Mouse (Mus musculus): ENCODE measurements at regions not wholly inside any gene's neighbourhood (a gene's known extent, or its start where the extent isn't known, plus 50 kb on each side); places are given as distances from the start of the nearest gene placed in this dataset.
A peak's percentile ranks its signal among the peaks of the same experiment; 100 is the strongest.
"Not testable (repeated sequence)": the region's sequence is repeated elsewhere in the genome, so short reads cannot be mapped to it uniquely, and the experiment has no call there.

DNA sequence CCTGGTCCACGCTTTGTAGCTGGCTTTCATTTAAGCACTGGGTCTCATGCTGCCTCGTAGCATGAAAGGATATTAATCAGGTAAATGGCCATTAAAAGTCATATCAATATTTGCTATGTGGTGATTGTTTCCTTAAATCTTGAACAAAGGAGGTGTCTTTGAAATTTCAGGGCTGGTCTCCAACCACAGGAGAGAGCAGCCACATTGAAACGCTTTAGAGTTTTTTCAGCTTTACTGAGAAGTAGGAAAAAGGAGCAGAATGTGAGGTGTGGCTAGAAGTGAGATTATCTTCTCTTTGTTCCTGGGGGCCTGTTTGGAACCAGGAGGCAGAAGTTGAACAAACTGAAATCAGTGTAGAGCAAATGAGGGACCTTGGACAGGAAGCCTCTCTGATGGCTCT, 311.7 kb downstream of the Tox3 start:
- no peak for DNase-seq

DNA sequence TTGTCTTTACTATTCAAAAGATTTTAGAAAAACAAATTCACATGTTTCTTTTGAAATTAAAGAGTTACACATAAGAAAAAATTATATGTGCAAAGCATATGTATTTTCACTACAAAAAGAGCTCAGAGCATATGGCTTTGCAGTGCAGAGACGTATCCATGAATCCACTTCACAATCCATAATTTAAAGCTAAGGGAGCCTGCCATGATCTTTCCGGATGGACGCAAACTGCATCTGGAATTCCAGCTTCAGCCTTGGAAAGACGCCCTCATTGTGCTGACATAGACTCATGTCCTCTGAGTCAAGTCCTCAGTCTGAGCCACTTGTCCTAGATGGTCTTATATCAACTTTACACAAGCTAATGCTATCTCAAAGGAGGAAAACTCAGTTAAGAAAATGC, 315.6 kb downstream of the Tox3 start:
- no peak for DNase-seq

DNA sequence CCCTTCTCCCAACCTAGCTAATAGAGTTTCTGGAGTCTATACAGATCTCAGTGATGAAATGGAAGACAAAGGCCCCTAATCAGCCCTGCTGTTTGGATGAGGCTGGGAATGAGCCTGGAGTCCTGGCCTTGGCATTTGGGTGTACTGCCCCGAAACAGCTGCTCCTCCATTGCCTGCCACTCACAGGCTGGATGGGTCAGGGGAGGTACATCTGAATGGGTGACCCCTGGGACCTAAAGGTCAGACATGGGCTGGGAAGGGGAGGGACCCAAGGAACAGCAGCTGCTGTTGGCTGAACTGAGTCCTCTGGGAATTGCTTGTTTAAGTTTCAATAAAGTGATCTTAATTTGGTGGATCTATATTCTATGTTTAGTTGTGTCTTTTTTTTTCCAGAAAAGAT, 316.9 kb downstream of the Tox3 start:
- no peak for DNase-seq

DNA sequence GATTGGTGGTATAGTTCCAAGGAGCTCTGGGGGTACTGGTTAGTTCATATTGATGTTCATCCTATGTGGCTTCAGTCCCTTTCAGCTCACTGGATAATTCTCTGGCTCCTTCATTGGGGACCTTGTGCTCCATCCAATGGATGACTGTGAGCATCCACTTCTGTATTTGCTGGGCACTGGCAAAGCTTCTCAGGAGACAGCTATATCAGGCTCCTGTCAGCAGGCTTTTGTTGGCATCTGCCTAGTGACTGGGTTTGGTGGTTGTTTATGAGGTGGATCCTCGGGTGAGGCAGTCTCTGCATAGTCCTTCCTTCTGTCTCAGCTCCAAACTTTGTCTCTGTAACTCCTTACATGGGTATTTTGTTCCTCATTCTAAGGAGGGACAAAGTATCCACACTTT, 330.2 kb downstream of the Tox3 start:
- DNase-seq, result not testable (repeated sequence)

DNA sequence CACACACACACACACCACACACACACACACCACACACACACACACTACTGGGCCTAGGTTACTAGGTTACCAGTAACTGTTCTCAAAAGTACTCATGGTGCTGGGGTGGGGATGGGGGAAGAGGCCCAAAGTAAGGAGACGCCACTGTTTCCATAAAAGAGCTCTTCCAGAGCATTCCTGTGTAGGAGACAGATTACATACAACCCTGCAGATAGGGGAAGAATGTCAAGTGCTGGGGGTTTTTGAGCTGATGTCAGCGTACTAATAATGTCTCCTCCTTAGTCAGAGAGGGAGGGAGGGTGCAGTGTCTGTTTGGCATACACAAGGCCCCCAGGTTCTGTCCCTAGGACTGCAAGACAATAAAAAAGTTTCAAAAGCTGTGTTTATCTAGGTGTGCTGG, 334.4 kb downstream of the Tox3 start:
- no peak for DNase-seq

DNA sequence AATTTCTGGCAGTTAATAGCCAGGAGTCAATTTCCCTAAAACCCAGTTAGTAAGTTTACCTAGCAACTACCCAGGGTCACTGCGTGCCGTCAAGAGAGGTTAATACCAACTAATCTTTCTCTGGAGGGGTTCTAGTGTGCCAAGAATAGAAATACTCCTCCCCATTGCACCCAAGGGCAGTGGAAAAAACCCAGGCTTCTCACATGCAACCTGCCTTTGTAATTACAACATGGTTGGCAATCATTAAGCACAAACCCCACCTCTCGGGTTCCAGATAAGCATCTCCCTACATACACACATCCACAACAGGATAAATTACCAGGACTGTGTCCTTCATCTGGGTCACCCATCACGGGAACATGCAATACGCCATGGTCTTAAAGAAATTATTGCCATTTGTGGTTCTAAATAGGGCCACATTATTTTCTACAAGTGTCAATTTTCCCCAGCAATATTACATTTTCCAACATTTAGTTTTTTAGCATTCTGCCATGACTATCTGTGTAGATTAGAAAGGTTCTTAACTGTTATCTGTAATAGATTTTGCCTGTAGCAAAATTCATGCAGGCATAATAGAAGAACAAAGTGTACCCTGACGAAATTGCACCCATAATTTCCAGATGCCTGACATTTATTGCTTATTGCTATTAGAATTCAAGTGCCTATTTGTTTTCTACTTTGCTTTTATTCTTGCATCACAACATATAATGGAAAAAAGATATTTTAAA, 336.3 kb downstream of the Tox3 start:
- no peak for DNase-seq

DNA sequence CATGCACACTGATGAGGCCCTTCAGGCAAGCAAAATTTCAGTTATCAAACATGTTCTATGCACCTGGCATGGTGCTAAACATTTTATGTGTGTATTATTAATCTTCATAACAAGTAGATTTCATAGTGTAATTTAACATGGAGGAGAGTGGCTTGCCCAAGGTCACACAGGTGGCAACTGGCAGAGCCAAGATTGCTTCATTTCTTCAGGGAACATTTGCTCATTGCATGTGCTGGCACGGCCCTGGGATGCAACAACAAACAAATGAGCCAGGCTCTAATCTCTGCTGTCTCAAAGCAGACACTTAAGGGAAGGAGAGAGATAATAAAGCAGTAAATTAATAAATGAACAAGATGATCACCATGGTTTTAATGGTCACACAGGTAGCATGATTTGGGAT, 338.7 kb downstream of the Tox3 start:
- DNase-seq, result no peak

DNA sequence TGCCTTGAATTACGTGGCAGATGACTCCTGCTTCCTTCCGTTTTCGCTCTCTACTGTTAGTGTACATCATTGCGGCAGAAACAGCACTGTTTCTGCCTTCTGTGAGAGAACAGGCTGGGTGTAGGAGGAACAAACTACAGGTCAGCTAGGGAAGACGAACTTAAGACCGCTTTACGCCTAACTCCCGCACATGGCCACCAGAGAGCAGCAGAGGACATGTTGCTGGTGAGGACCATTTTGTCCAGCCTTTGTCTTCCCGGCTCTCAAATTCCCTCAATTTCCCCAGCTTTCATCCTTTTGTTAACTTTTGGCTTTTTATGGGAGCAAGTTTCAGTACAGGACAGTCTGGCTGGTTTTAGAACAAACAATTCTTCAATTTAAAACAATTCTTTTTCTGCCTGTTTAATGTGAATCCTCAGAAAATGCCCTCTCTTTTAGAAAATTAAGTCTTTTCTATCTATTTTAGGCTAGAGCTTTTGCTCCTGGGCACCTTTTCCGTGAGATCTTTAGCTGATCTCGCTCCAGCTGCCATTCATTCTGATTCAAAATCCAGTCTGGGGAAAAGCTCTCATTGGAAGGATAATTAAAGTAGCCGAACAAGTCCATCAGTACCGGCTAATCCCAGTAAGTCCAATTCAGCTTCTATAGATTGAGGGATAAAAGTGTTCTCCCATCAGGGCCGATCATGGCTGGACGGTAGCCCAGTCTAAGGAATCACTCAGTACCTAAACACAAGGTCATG, 347.1 kb downstream of the Tox3 start:
- peak; percentile 82 for DNase-seq

DNA sequence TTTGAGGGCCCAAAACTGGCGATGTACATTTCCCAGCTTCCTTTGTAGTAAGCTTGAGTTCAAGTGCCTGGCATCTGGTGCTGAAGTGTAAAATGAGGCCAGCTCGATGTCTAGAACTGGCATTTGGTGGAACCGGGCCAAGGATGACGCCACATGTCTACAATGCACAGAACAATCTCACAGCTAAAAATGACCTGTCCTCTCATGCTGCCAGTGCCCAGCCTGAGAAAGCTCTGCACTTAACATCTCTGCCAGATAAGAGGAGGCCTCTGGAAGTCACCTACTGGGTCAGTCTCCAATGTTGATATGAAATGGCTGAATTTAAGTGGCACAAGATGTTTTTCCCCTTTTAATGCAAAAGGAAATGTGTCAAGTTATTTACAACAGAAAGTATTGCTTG, 354.4 kb downstream of the Tox3 start:
- peak; percentile 9 for DNase-seq

DNA sequence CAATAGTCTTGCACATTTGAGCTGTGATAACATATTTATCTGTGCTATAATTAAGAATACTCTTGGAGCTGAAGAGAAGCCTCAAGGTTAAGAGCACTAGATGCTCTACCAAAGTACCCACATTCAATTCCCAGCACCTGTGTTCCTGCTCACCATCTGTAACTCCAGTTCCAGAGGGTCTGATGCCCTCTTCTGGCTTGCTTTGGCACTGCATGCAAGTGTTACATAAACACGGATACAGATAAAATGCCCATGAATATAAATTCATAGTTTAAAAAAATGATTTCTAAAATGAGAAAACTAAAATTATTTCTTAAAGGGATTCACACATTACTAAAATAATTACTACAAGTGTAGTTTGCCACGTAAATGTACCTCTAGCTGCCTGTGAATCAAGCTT, 364.3 kb downstream of the Tox3 start:
- DNase-seq, result no peak

DNA sequence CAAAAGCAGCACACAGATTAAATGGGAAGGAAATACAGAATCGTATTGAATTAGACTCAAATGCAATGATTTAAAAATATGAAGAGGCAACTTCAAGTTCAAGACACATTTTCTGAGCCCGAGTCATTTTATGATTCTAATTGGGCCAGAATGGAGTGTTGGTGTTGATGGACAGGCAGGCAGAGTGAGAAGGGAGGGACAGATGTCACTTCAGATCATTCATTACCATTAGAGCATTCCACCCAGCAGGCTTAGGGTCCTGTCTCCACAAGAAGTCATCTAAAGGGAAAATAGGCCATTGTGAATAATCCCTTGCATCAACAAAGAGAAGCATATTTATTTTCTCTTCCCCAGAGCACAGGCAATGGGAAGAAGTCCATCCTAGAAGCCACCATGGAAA, 365.6 kb downstream of the Tox3 start:
- no peak for DNase-seq

DNA sequence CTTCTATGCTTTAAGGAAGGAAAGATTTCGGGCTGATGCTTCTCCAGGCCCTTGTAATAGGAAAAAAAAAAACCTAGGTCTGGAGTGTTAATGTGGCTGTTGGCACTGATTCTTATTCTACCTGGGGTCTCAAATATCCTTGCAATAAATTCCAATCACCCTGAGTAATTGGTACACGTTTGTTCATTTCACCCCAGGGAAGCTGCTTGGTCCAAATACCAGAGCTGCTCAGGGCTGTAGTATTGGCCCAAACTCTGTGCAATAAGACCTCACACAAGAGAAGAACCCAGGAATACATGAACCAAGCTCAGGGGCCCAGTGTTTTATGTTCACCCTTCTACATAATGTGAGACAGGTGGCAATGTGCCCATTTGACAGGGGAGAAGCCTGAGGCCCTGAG, 366.8 kb downstream of the Tox3 start:
- DNase-seq, result no peak

DNA sequence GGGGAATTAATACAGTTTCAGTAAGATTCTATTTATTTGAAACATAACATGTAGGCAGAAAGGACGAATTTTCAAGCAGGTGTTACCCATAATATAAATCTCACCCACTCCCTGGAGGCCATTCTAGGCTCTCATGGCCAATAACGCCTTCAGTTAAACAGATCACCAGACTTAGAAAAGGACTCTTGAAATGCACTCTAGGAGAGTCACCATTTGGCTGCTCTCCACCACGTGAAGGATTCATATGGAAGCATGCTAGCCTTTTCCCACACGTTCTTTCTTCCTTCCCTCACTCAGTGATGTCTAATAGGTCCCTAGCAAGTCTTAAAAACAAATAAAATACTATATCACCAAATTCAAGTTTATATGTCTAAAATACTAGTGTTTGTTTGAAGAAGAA, 367.7 kb downstream of the Tox3 start:
- no peak for DNase-seq

DNA sequence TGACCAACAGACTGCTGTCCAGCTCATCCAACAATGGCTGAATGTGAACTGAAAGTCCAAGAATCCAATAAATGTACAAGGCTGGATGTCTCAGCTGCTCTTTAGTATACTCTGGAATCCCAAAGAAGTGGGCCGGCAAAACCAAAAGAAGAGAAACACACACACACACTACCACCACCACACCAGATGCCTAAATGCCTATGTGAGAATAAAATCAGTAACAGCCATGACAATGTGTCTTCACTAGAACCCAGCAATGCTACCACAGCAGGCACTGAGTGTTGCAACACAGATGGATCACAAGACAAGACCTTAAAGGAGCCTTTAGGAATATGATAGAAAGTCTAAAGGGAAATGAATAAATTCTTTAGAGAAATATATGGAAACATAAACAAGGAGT, 385.3 kb downstream of the Tox3 start:
- no peak for DNase-seq

DNA sequence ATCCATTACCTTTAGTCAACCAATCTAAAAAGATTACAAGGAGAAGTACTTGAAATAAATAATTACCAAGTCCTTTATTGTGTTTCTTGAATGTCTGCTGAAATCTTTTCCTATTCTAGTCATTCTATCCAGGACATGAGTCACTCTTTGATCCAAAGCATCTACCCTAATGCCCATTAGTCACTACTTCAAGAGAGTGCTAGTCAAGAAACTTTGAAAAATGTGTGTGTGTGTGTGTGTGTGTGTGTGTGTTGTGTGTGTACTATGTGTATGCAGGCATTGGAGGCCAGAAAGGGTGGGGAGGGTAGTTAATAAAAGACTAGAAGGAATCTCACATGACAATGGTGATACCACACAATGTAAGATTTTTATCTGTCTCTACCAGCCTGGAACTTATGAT, 390.7 kb downstream of the Tox3 start:
- no peak for DNase-seq

DNA sequence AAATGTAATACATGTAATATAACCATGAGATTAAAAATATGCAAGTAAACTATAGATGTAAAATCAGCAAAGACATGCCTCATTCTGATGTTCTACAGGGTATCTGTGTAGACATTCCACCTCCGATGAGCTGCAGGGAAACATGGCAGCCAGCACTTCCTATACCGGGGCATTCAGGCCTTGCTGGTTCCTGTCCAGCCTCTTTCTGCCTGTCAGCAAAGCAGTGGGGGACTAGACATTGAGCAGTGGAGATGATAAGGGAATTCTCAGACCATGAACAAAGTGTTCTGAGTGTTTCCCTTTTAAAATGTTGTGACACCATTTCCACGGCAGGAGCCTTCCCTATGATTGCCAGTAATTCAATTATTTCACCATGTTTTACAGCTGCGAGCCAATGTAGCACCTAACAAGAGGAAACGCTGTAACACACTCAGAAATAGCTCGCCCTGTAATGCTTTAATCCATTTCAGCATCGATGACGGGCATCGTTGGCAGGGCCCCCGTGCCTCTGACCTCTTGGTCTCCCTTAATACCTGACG, 391.6 kb downstream of the Tox3 start:
- DNase-seq, result no peak

DNA sequence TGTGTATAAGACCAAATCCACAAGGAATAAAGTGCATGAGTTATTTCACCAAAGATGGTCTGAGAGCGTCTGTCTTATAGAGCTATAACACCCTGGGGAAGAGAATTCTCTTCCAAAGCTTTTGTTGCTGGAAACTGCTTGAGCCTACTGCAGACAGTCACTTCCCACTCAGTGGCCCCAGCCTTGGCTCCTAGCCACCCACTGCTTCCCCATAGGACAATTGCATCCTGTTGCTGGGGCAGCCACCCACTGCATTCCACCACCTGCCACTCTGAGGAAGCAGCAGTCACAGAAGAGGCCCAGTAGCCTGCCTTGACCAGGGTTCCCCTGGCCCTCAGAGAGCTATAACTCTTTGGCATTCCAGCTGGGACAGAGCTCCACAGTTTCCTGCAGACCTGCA, 409.3 kb downstream of the Tox3 start:
- DNase-seq, result peak; percentile 69

DNA sequence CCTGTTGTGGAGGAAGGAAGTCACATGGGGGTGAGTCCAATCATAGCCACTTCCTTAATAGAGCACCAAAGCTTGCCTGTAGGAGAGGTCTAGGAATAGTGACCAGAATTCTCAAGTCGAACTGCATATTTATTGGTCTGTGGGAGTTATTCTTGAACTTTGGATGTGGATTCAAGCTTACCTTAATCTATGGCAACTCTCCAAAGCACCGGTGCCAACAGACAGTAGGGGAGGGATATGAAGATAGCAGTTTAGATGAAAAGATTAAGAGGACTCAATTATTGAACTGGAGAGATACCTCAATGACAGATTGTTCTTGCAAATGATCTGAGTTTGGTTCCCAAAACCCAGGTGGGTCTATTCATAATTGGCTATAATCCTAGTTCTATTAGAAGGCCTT, 413.6 kb downstream of the Tox3 start:
- DNase-seq, result no peak

DNA sequence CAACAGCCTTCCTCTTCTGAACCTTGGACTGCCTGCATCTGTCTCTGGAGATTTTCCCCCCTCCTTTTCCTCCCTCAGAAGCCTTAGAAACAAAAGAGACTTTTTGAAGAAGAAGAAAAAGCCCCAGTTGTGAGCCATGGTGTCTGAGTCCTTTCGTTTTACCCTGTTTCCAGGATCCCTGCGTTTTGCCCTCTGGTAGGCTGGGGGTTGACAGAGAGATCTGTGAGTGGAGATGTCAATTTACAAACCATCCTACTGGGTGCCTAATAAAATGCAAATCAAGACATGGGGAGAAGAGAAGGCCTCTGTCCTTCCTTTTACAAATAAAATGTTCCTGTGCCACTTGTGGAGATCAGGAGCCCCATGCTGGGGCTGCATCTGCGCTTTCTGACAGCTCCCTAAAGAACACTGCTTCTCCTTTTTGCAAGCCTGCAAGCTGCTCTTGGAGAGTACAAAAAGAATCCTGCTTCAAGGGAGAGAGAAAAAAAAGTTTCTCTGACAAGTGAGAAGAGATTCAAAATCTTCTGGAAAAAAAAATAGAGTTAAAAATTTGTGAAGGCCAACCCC, 421.4 kb downstream of the Tox3 start:
- no peak for DNase-seq

DNA sequence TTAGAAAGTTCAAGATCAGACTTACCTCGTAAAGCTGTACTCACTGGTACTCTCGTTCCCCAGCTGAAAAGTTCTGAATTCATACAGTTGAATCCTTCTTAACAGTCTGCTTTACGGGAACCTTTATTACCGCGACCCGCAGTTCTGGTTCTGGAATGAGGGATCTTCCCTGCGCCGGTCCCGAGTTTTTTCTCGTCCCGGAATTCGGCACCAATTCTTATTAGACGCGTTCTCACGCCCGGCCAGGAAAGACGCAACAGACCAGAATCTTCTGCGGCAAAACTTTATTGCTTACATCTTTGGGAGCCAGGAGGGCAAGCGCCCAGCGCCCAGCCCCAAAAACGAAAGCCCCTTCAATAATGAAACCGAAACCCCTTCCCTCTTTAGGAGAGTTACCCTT, 423.4 kb downstream of the Tox3 start:
- DNase-seq, result not testable (repeated sequence)

DNA sequence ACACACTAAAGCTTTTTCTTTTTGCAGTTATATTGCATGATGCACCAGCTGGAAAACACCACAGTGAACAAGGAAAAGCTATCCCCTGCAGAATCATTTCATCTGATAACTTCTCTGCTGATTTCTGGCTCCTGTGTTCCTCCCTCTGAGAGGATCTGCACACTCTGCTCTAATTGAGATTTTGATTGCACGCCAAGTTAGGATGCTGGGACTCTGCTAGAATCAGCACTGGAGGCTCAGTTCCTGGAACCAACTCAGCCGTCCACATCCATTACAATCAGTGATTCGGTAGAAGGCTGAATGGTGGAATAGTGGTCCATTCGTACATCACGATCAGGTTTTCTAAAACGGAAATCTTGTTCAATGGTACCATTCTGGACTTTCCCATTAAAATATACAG, 434.1 kb downstream of the Tox3 start:
- DNase-seq, result no peak

DNA sequence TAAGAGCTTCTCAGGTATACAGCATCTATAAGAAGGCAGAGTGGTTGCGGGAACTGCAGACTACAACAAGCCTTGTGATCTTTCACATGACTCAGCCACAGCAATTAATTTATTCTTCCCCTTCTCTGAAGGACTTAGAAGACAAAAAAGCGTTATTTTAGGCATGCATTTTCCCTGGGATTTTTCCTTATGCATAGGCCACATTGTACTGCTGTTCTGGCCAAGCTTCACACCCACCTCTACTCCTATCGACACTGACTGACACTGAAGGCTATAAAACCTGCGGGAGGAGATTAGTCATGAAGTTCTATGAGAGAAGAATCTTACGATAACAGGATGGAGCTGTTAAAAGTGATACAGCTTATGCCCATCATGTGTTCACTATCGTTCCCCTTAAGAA, 441.9 kb downstream of the Tox3 start:
- DNase-seq, result no peak

DNA sequence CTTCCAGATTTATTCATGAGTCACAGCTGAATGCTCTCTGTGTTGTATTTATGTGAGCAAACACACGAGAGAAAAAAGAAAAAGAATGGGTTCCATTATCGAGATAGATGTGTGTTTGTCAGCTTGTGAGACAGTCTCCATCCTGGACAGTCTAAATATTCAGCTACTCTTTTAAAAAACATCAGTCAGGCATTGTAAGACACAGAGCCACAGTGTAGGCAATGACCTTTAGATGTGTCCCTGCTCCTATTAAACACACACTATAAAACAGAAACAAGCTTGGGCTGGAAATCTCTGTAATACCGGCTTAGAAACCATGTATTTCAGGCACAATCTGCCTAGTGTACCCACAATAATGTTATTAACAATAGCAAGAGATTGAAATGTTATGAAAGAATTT, 442.6 kb downstream of the Tox3 start:
- no peak for DNase-seq

DNA sequence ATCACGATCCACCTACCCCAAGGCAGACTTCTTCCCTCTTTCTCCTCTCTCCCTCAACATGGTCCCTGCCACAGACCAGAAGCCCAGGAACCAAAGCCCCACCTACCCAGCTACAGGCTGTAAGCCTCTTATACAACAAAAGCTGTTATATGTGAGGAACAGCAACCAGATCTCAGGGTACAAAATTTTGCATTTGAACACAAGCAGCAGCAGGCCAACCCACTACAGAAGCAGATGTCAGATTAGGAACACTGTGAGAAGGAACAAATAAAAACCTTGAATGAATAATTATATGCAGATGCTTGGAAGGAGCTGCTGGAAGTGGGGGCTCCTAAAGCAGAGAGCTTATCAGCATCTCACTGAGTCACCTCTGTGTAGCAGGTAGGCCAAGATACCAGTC, 444.8 kb downstream of the Tox3 start:
- no peak for DNase-seq

All from right cerebral cortex, postnatal 14 days (tissue).